8 mouse cellular contexts compared by ENCODE assay signal in genomic region chr16:87245933-87246791, GRCm38 (mm10).
DNase-seq lines count a peak whose midpoint lies in the region; ATAC-seq and TF ChIP-seq lines count a peak whose summit lies in the region.

No protein-coding gene starts in this region.

- H3K27me3 ChIP-seq in ES-Bruce4 (ENCODE audit: control insufficient read depth, insufficient read depth, low read length, poor library complexity, severe bottlenecking): no peaks in the 10 kb centered on the region
- no peaks in the 10 kb centered on the region for H3K27me3 ChIP-seq in forebrain, embryonic 15.5 days

- no peak overlapping the region for H3K4me3 ChIP-seq in ES-Bruce4 (ENCODE audit: low read depth, low read length)
- no peak overlapping the region for H3K4me3 ChIP-seq in forebrain, embryonic 15.5 days

- no peaks in the 10 kb centered on the region for H3K9me3 ChIP-seq in ES-Bruce4 (replicated peaks; ENCODE audit: control insufficient read depth, insufficient read depth, low read length, poor library complexity, severe bottlenecking)
- no peaks in the 10 kb centered on the region for H3K9me3 ChIP-seq in forebrain, embryonic 15.5 days

- H3K4me1 ChIP-seq in ES-Bruce4 (ENCODE audit: control insufficient read depth, insufficient read depth, low read length): no peaks in the 10 kb centered on the region
- H3K4me1 ChIP-seq in forebrain, embryonic 15.5 days: no peaks in the 10 kb centered on the region

- H3K36me3 ChIP-seq in ES-Bruce4 (ENCODE audit: control insufficient read depth, insufficient read depth, low read length, poor library complexity, severe bottlenecking): no peaks in the 10 kb centered on the region
- no peaks in the 10 kb centered on the region for H3K36me3 ChIP-seq in forebrain, embryonic 15.5 days

- peak; percentile 67; the same call in 1 of the 2 replicates for ATAC-seq in forebrain, embryonic 15.5 days (replicated peaks)

- 67% methylated on average over 26 of the region's 26 CpGs for WGBS in forebrain, embryonic 15.5 days

- H3K4me2 ChIP-seq in forebrain, embryonic 15.5 days (replicated peaks): no peak overlapping the region

- H3K27ac ChIP-seq in ES-Bruce4 (ENCODE audit: insufficient read depth, low read length): no peak overlapping the region
- no peak overlapping the region for H3K27ac ChIP-seq in forebrain, embryonic 15.5 days (replicated peaks)

- TF ChIP-seq EP300 in ES-Bruce4 (IDR thresholded peaks at IDR 0.05; ENCODE audit: insufficient read depth, low read depth, low read length): no peak

- peak; percentile 65 for TF ChIP-seq CTCF in ES-Bruce4 (IDR thresholded peaks at IDR 0.05; ENCODE audit: low read depth, low read length)

- no peak overlapping the region for H3K9ac ChIP-seq in ES-Bruce4 (ENCODE audit: low read depth, poor library complexity, severe bottlenecking)
- no peak overlapping the region for H3K9ac ChIP-seq in forebrain, embryonic 15.5 days (replicated peaks)

- intact Hi-C loops in heart, postnatal 10 days (cut with DNase I): loop anchor here (1.0 to 5.0 kb wide), 4 partner anchors 364 to 1439 kb away; no protein-coding TSS in a partner anchor

- DNase-seq in adrenal gland, adult 2 months: peak; percentile 64
- peak; percentile 86 to 87 for DNase-seq in heart, postnatal 10 days
- DNase-seq in layer of hippocampus, postnatal 14 days (ENCODE audit: low spot score in 2 of 2): peak; percentile 20 to 29
- peak; percentile 58 for DNase-seq in mesoderm, embryonic 11.5 days (ENCODE audit: low read depth, low spot score)
- DNase-seq in testis, postnatal 14 days (ENCODE audit: low spot score): peak; percentile 40
- no peak for DNase-seq in thymus, adult 18-20 months

- TF ChIP-seq POLR2A in ES-Bruce4 (IDR thresholded peaks at IDR 0.05; ENCODE audit: insufficient read depth, low read length): no peak

Comparison
In these comparisons a context has a peak if more than half of its experiments do, and no peak if none do; other contexts are left out.
1. DNase-seq: peak in adrenal gland, adult 2 months (single experiment), heart, postnatal 10 days (2 of 2), layer of hippocampus, postnatal 14 days (2 of 2), mesoderm, embryonic 11.5 days (single experiment) and testis, postnatal 14 days (single experiment); none in thymus, adult 18-20 months (0 of 2).